In genomic region chr11:102147213-102147989, GRCm38 (mm10) we compare ENCODE assay signal across 10 mouse cellular contexts. TPM values are rescaled to one million over a fixed set of nuclear protein-coding genes. Genes with fewer than 3 reads are reported as not detected.
DNase-seq lines count a peak whose midpoint lies in the region; ATAC-seq and TF ChIP-seq lines count a peak whose summit lies in the region.
"Had no signal": no experiment of that assay in that cellular context is flagged by ENCODE, and none has a peak within 500 bp of the region (broad histone marks: within the 10 kb centered on the region; RNA-seq: fewer than 3 reads in every experiment).

No protein-coding gene starts in this region.

- H3K4me1 ChIP-seq in hindbrain, embryonic 10.5 days (replicated peaks) = peaks cover 30% of the 10 kb centered on the region
- peaks cover 24% of the 10 kb centered on the region for H3K4me1 ChIP-seq in hindbrain, embryonic 13.5 days (replicated peaks)
- no peaks in the 10 kb centered on the region for H3K4me1 ChIP-seq in embryonic facial prominence, embryonic 14.5 days (ENCODE audit: control insufficient read depth, insufficient read depth, low read length)
- peaks cover 0 to 5% of the 10 kb centered on the region in 2 experiments; a peak in 3 of 4 replicates for H3K4me1 ChIP-seq in liver, embryonic 14.5 days (replicated peaks; ENCODE audit: control insufficient read depth in 2 of 2, insufficient read depth in 2 of 2, low read length in 1 of 2)
- no peaks in the 10 kb centered on the region for H3K4me1 ChIP-seq in cerebellum, adult 2 months (ENCODE audit: control insufficient read depth, insufficient read depth, low read length)

- peaks cover 4% of the 10 kb centered on the region for H3K36me3 ChIP-seq in hindbrain, embryonic 10.5 days
- H3K36me3 ChIP-seq in hindbrain, embryonic 13.5 days = peaks cover 3% of the 10 kb centered on the region
- H3K36me3 ChIP-seq in embryonic facial prominence, embryonic 14.5 days (ENCODE audit: control insufficient read depth, insufficient read depth, low read length) = peaks cover 3% of the 10 kb centered on the region
- no peaks in the 10 kb centered on the region; the same call in 1 of the 2 replicates for H3K36me3 ChIP-seq in liver, embryonic 14.5 days (replicated peaks; ENCODE audit: control insufficient read depth, insufficient read depth, low read depth)

- peak; percentile 23 for DNase-seq in hindbrain, embryonic 10.5 days (ENCODE audit: low spot score)
- DNase-seq in R1 (ENCODE audit: low read depth, low spot score) = peak; percentile 44
- no peak for DNase-seq in embryonic facial prominence, embryonic 14.5 days (ENCODE audit: low spot score)
- no peak for DNase-seq in liver, embryonic 14.5 days (ENCODE audit: low read depth in 3 of 3, low spot score in 3 of 3)
- no peak for DNase-seq in cerebellum, postnatal 10 days
- DNase-seq in cerebellum, adult 2 months = no peak
- DNase-seq in right cerebral cortex, adult 2 months (ENCODE audit: low spot score in 2 of 2) = no peak
- DNase-seq: kidney, adult 11 months; spleen, adult 18-20 months had no signal

- no peak overlapping the region for H3K9ac ChIP-seq in hindbrain, embryonic 13.5 days
- no peak overlapping the region for H3K9ac ChIP-seq in embryonic facial prominence, embryonic 14.5 days (ENCODE audit: low read depth, low read length)
- no peak overlapping the region for H3K9ac ChIP-seq in liver, embryonic 14.5 days (replicated peaks)

- TF ChIP-seq CTCF in liver, embryonic 14.5 days (IDR thresholded peaks at IDR 0.05; ENCODE audit: low read depth) = no peak
- TF ChIP-seq CTCF in cerebellum, adult 2 months (IDR thresholded peaks at IDR 0.05; ENCODE audit: borderline replicate concordance, insufficient read depth, low read depth, low read length) = no peak

- 14% methylated on average over 34 of the region's 34 CpGs for WGBS in hindbrain, embryonic 10.5 days
- WGBS in hindbrain, embryonic 13.5 days = 14% methylated on average over 34 of the region's 34 CpGs
- WGBS in embryonic facial prominence, embryonic 14.5 days = 11% methylated on average over 31 of the region's 34 CpGs
- WGBS in liver, embryonic 14.5 days (ENCODE audit: insufficient replicate concordance) = 19% methylated on average over 34 of the region's 34 CpGs
- WGBS in cerebellum, adult 2 months = 15% methylated on average over 34 of the region's 34 CpGs

- no peak for TF ChIP-seq POLR2A in cerebellum, adult 2 months (IDR thresholded peaks at IDR 0.05; ENCODE audit: borderline replicate concordance, insufficient read depth, low read length)

- ATAC-seq in hindbrain, embryonic 13.5 days (ENCODE audit: low FRiP score) = no peak
- ATAC-seq in embryonic facial prominence, embryonic 14.5 days (ENCODE audit: low read depth) = no peak
- no peak for ATAC-seq in liver, embryonic 14.5 days (ENCODE audit: insufficient read depth)

- no peaks in the 10 kb centered on the region for H3K9me3 ChIP-seq in hindbrain, embryonic 10.5 days
- H3K9me3 ChIP-seq in hindbrain, embryonic 13.5 days = no peaks in the 10 kb centered on the region
- no peaks in the 10 kb centered on the region for H3K9me3 ChIP-seq in embryonic facial prominence, embryonic 14.5 days (ENCODE audit: control insufficient read depth, low read length)
- no peaks in the 10 kb centered on the region for H3K9me3 ChIP-seq in liver, embryonic 14.5 days (ENCODE audit: control insufficient read depth, low read length)

- H3K4me2 ChIP-seq in hindbrain, embryonic 13.5 days = no peak overlapping the region
- peak overlapping the region; percentile 29 for H3K4me2 ChIP-seq in embryonic facial prominence, embryonic 14.5 days (ENCODE audit: low read depth, low read length)
- H3K4me2 ChIP-seq in liver, embryonic 14.5 days (ENCODE audit: low read depth) = peak overlapping the region; percentile 66

- H3K27me3 ChIP-seq in hindbrain, embryonic 10.5 days (ENCODE audit: insufficient read depth, poor library complexity, severe bottlenecking) = peaks cover 75% of the 10 kb centered on the region
- H3K27me3 ChIP-seq in hindbrain, embryonic 13.5 days = peaks cover 74% of the 10 kb centered on the region
- peaks cover 55% of the 10 kb centered on the region for H3K27me3 ChIP-seq in embryonic facial prominence, embryonic 14.5 days (replicated peaks; ENCODE audit: control insufficient read depth, insufficient read depth, low read length)
- peaks cover 39% of the 10 kb centered on the region for H3K27me3 ChIP-seq in liver, embryonic 14.5 days (ENCODE audit: control insufficient read depth, insufficient read depth, low read length)
- peaks cover 3% of the 10 kb centered on the region; the same call in 1 of the 2 replicates for H3K27me3 ChIP-seq in cerebellum, adult 2 months (ENCODE audit: control insufficient read depth, insufficient read depth, low read length)

- no peak for TF ChIP-seq EP300 in liver, embryonic 14.5 days (IDR thresholded peaks at IDR 0.05; ENCODE audit: low read depth)

- H3K4me3 ChIP-seq in hindbrain, embryonic 10.5 days = 0 out of 2 replicates have a peak overlapping the region, but pooled peaks have one; percentile 20
- H3K4me3 ChIP-seq in hindbrain, embryonic 13.5 days = no peak overlapping the region
- H3K4me3 ChIP-seq in embryonic facial prominence, embryonic 14.5 days (ENCODE audit: low read depth, low read length) = peak overlapping the region; percentile 13; the same call in 1 of the 2 replicates
- H3K4me3 ChIP-seq in liver, embryonic 14.5 days (ENCODE audit: insufficient read depth in 1 of 2, low read depth in 2 of 2, low read length in 2 of 2) = peak overlapping the region in 1 of 2 experiments; percentile 56; a peak in 2 of 4 replicates
- H3K4me3 ChIP-seq in cerebellum, adult 2 months (replicated peaks; ENCODE audit: insufficient read depth, low read depth, low read length) = no peak overlapping the region

- H3K27ac ChIP-seq in hindbrain, embryonic 10.5 days = no peak overlapping the region
- no peak overlapping the region for H3K27ac ChIP-seq in hindbrain, embryonic 13.5 days
- H3K27ac ChIP-seq in embryonic facial prominence, embryonic 14.5 days (replicated peaks; ENCODE audit: low read depth, low read length) = no peak overlapping the region
- no peak overlapping the region for H3K27ac ChIP-seq in liver, embryonic 14.5 days
- no peak overlapping the region for H3K27ac ChIP-seq in cerebellum, adult 2 months (ENCODE audit: insufficient read depth, low read length)

RNA-seq across cellular contexts. Expression of gene Nags, which starts 2.1 kb away (rescaled TPM):
- polyA plus RNA-seq in hindbrain, embryonic 10.5 days (2016; fragmentation: Nextera tagmentation; extraction: Ambion mirVana) = 0.10 TPM in 1 of 2 replicates, not detected in the other
- polyA plus RNA-seq in hindbrain, embryonic 13.5 days (2015; fragmentation: Nextera tagmentation; extraction: Ambion mirVana) = not detected in 2 replicates
- 0.28 and 0.49 TPM in 2 replicates for polyA plus RNA-seq in embryonic facial prominence, embryonic 14.5 days (2014; fragmentation: Nextera tagmentation; extraction: Ambion mirVana)
- 10.1 and 11.3 TPM in 2 replicates for polyA plus RNA-seq in liver, embryonic 14.5 days (2012; rRNA removed)
- polyA plus RNA-seq in liver, embryonic 14.5 days (2014; fragmentation: Nextera tagmentation; extraction: Ambion mirVana) = 7.2 and 7.5 TPM in 2 replicates
- not detected in 2 replicates for polyA plus RNA-seq in cerebellum, adult 2 months (2012; rRNA removed)

RNA-seq across cellular contexts. Expression of gene Tmem101, which starts 8.8 kb away (rescaled TPM):
- polyA plus RNA-seq in hindbrain, embryonic 10.5 days (2016; fragmentation: Nextera tagmentation; extraction: Ambion mirVana) = 36.1 and 41.2 TPM in 2 replicates
- polyA plus RNA-seq in hindbrain, embryonic 13.5 days (2015; fragmentation: Nextera tagmentation; extraction: Ambion mirVana) = 37.9 and 38.1 TPM in 2 replicates
- polyA plus RNA-seq in embryonic facial prominence, embryonic 14.5 days (2014; fragmentation: Nextera tagmentation; extraction: Ambion mirVana) = 30.0 and 31.1 TPM in 2 replicates
- 8.9 and 9.2 TPM in 2 replicates for polyA plus RNA-seq in liver, embryonic 14.5 days (2012; rRNA removed)
- polyA plus RNA-seq in liver, embryonic 14.5 days (2014; fragmentation: Nextera tagmentation; extraction: Ambion mirVana) = 7.8 and 8.5 TPM in 2 replicates
- polyA plus RNA-seq in cerebellum, adult 2 months (2012; rRNA removed) = 33.2 and 34.0 TPM in 2 replicates

RNA-seq across cellular contexts. Expression of gene Lsm12, which starts 37.7 kb away (rescaled TPM):
- polyA plus RNA-seq in hindbrain, embryonic 10.5 days (2016; fragmentation: Nextera tagmentation; extraction: Ambion mirVana) = 119 and 148 TPM in 2 replicates
- 144 and 148 TPM in 2 replicates for polyA plus RNA-seq in hindbrain, embryonic 13.5 days (2015; fragmentation: Nextera tagmentation; extraction: Ambion mirVana)
- polyA plus RNA-seq in embryonic facial prominence, embryonic 14.5 days (2014; fragmentation: Nextera tagmentation; extraction: Ambion mirVana) = 92.9 and 98.4 TPM in 2 replicates
- 10.4 and 15.4 TPM in 2 replicates for polyA plus RNA-seq in liver, embryonic 14.5 days (2012; rRNA removed)
- polyA plus RNA-seq in liver, embryonic 14.5 days (2014; fragmentation: Nextera tagmentation; extraction: Ambion mirVana) = 51.4 and 56.2 TPM in 2 replicates
- polyA plus RNA-seq in cerebellum, adult 2 months (2012; rRNA removed) = 35.2 and 40.2 TPM in 2 replicates

RNA-seq across cellular contexts. Expression of gene Pyy, which starts 39.8 kb away (rescaled TPM):
- polyA plus RNA-seq in hindbrain, embryonic 10.5 days (2016; fragmentation: Nextera tagmentation; extraction: Ambion mirVana) = 0.50 and 0.97 TPM in 2 replicates
- 3.3 and 7.5 TPM in 2 replicates for polyA plus RNA-seq in hindbrain, embryonic 13.5 days (2015; fragmentation: Nextera tagmentation; extraction: Ambion mirVana)
- 0.58 and 0.90 TPM in 2 replicates for polyA plus RNA-seq in embryonic facial prominence, embryonic 14.5 days (2014; fragmentation: Nextera tagmentation; extraction: Ambion mirVana)
- polyA plus RNA-seq in liver, embryonic 14.5 days (2012; rRNA removed) = 0.22 and 0.57 TPM in 2 replicates
- not detected in 2 replicates for polyA plus RNA-seq in liver, embryonic 14.5 days (2014; fragmentation: Nextera tagmentation; extraction: Ambion mirVana)
- polyA plus RNA-seq in cerebellum, adult 2 months (2012; rRNA removed) = 7.1 and 7.4 TPM in 2 replicates

RNA-seq across cellular contexts. Expression of gene G6pc3, which starts 42.0 kb away (rescaled TPM):
- 32.3 and 37.8 TPM in 2 replicates for polyA plus RNA-seq in hindbrain, embryonic 10.5 days (2016; fragmentation: Nextera tagmentation; extraction: Ambion mirVana)
- polyA plus RNA-seq in hindbrain, embryonic 13.5 days (2015; fragmentation: Nextera tagmentation; extraction: Ambion mirVana) = 30.0 and 37.2 TPM in 2 replicates
- 27.9 and 29.3 TPM in 2 replicates for polyA plus RNA-seq in embryonic facial prominence, embryonic 14.5 days (2014; fragmentation: Nextera tagmentation; extraction: Ambion mirVana)
- 12.6 and 14.8 TPM in 2 replicates for polyA plus RNA-seq in liver, embryonic 14.5 days (2012; rRNA removed)
- polyA plus RNA-seq in liver, embryonic 14.5 days (2014; fragmentation: Nextera tagmentation; extraction: Ambion mirVana) = 7.3 and 10.1 TPM in 2 replicates
- polyA plus RNA-seq in cerebellum, adult 2 months (2012; rRNA removed) = 115 and 120 TPM in 2 replicates

Comparison
In these comparisons a context has a peak if more than half of its experiments do, and no peak if none do; other contexts are left out.
1. H3K4me3 ChIP-seq: peak in hindbrain, embryonic 10.5 days (single experiment) and embryonic facial prominence, embryonic 14.5 days (single experiment); none in hindbrain, embryonic 13.5 days (single experiment) and cerebellum, adult 2 months (single experiment).
2. DNase-seq: peak in hindbrain, embryonic 10.5 days (single experiment) and R1 (single experiment); none in embryonic facial prominence, embryonic 14.5 days (single experiment), liver, embryonic 14.5 days (0 of 3), cerebellum, postnatal 10 days (0 of 2), cerebellum, adult 2 months (0 of 2) and right cerebral cortex, adult 2 months (0 of 2).